Mouse (Mus musculus) layer of hippocampus, adult 2 months (tissue): ENCODE measurements around the gene Nudt15. TPM values are rescaled to one million over a fixed set of nuclear protein-coding genes. Genes with fewer than 3 reads are reported as not detected.

ENCODE experiments used
- DNase-seq, 2 experiments: peaks; one replicate each; pipeline ENCODE4 v3.0.0; 2022; ENCODE audit warnings: low spot score in 2 of 2
- H3K27ac ChIP-seq: fragments of 200-600 bp; 2 replicates; pipeline ENCODE4 v1.8.1; 2022
- H3K4me3 ChIP-seq: fragments of 200-600 bp; 2 replicates; pipeline ENCODE4 v1.8.1; 2022; ENCODE audit warnings: mild to moderate bottlenecking
- CTCF ChIP-seq: fragments of 200-600 bp; conservative IDR thresholded peaks from 2 replicates; pipeline ENCODE4 v1.8.1; 2022; ENCODE audit warnings: antibody characterized with exemption, mild to moderate bottlenecking, moderate library complexity
- total RNA-seq, 2 experiments: library from RNA; stranded (reverse); gene quantifications; 2 replicates each; pipeline ENCODE4 v1.2.3; 2021

Gene Nudt15
- total RNA-seq, 2 experiments from 2014 or later = 4.8 to 7.7 TPM

DNA sequence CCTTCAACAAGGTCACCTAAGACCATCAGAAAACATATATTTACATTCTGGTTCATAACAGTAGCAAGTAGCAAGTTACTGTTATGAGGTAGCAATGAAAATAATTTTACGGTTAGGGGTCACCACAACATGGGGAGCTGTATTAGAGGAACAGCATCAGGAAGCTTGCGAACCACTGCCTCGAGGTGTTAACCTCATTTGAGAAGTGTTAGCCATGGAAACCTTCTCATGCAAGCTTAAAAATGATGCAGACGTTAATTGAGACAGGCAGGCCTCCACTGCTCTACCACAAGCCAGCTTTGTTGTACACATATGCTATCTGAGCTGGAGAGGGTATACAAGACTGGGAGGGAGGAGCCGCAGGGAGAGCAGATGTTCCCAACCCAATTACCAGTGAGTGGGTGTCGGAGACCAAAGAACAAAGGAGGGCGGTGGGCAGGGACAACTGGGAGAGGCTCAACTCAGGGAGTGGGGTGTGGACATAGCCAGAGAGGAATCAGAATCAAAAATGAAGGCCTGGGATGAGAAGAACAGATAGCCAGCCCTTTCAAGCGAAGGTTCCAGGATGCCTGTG lies 71.6 kb downstream of the Nudt15 start:
- Histone ChIP-seq H3K4me3 (no peak overlapping the region), H3K27ac (peak overlapping the region; percentile 73)
- TF ChIP-seq CTCF = no peak
- DNase-seq = peak in 1 of 2 experiments; percentile 23

GRCm38 (mm10) chr14:73475506-73475905 lies 72.5 kb downstream of the Nudt15 start:
- TF ChIP-seq CTCF = no peak
- Histone ChIP-seq H3K27ac (peak overlapping the region; percentile 73), H3K4me3 (no peak overlapping the region)
- no peak for DNase-seq

DNA sequence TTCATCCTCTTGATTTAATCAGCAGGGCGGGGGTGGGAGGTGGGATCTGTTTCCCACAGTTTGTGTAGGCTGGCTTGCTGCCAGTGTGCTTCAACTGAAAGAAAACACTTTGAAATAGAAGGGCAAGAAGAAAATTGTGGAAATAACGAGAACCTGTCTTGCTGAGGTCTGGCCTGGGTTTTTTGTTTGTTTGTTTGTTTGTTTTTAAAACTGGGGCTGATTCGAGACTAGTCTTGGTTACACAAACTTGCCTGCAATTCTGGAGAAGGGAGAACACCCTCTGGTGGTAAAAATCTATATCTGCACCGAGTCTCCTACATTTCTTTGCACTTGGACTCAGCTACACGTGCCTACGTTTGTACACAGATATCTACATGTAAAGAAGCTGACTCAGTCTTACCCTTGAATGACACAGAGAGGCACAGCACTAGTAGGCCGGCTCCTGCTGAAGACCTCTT lies 73.4 kb downstream of the Nudt15 start:
- H3K4me3 ChIP-seq = no peak overlapping the region
- DNase-seq = peak; percentile 50 to 53
- H3K27ac ChIP-seq = peak overlapping the region; percentile 73
- TF ChIP-seq CTCF = peak; percentile 84

DNA sequence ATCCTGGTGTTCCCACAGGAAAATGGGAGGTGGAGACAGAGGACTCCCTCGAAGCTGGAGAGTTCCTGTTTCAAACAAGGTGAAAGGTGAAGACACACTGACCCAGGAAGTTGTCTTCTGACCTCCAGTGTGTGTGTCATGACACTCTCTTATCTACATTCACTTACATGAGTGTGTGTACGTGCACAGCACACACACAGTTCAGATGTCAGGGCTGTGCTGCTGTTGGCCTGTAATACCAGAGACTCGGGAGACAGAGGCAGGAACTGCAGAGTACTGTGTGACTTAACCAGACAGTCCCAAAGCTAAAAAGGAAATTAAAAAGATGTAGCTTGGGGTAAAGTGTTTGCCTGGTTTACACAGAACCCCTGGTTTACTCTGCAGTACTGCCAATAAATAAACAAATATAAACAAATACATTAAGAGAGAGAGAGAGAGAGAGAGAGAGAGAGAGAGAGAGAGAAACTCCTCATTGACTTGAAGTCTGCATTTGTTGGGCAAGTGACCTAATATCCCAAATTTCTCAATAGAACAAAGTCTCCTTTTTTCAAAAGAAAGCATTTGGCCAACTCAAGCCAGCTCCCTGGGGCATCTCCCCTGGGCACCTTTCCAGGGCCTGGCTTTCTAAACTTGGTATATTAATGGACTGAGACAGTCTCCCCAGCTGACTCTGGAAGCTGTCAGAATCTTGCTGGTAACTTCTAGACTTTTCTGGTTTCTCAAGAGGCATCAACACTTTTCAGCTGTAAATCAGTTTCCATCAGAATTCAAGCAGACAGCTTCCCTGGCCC lies 74.2 kb downstream of the Nudt15 start:
- Histone ChIP-seq H3K27ac (peak overlapping the region; percentile 73), H3K4me3 (no peak overlapping the region)
- no peak for TF ChIP-seq CTCF
- peak; percentile 38 to 49 for DNase-seq

DNA sequence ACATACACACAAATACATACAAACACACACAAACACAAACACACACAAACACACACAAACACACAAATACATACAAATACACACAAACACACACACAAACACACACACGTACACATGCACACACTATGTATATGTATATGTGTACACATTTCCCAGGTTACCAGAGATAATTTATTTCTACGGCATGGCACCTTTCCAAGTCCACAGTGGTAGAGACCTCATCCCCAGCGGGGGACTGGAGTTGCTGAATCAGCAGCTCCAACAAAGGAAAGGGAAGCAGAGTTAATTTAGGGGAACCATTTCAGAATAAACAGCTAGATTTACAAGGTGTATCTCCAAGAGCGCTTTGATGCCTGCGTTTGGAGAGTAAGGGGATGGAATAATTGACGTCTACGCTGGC lies 75.8 kb downstream of the Nudt15 start:
- DNase-seq = no peak
- Histone ChIP-seq H3K27ac (no peak overlapping the region), H3K4me3 (no peak overlapping the region)
- no peak for TF ChIP-seq CTCF

DNA sequence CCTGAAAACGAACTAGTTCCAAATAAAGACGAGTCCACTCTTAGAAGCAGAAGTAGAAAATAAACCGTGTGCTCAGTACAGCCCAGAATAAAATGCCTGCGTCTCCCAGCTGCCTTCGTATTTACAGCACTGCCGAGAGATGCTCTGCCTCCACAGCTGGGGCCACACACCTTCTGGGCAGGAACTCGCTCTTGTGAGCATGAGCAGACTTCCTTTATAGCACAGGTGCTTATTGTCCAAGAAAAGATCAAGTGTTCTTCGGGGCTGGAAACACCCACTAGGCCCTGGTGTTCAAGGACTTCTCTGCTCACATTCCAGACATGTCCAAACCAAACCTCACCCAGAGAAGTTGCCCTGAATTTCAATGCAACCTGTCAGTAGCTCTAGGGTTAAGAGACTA lies 77.4 kb downstream of the Nudt15 start:
- no peak for DNase-seq
- Histone ChIP-seq H3K27ac (peak overlapping the region; percentile 67; the same call in 1 of the 2 replicates), H3K4me3 (no peak overlapping the region)
- TF ChIP-seq CTCF = no peak

DNA sequence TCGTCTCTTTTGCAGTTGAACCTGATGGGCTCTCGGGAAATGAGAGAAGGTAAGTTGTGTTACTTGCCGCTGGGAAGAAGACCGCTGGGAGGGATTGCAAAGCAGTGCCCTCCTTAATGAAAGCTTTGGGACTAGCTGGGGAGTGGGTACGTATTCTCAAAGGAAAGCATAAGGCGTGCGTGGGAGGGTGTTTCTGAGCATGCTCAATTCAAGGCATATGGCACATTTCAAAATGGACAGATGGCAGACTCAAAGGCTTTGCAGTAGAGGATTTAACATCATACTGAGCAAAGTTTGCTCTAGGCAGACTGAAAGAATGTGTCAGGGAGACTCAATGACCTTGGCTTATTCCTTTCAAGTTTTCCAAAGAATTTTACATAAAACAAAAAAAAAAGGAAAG lies 78.5 kb downstream of the Nudt15 start:
- DNase-seq = peak; percentile 85 to 89
- Histone ChIP-seq H3K27ac (peak overlapping the region; percentile 84), H3K4me3 (no peak overlapping the region)
- no peak for TF ChIP-seq CTCF

Other genes with a start within 250 kb of the Nudt15 start
- gene Rb1, start 222.4 kb downstream of the Nudt15 start, total RNA-seq = 10 to 100 TPM; 32.0 to 40.5 TPM
- 1,000 to 10,000 TPM in 1 of 2 experiments, 100 to 1,000 TPM in 1; 989 to 1,035 TPM for gene Itm2b, start 163.0 kb downstream of the Nudt15 start, total RNA-seq
- 10 to 100 TPM; 31.7 to 35.4 TPM for gene Med4, start 38.2 kb downstream of the Nudt15 start, total RNA-seq
- gene Sucla2, start 22.9 kb downstream of the Nudt15 start, total RNA-seq = 100 to 1,000 TPM; 151 to 152 TPM
- not detected for gene Gm21750, start 113.0 kb upstream of the Nudt15 start, total RNA-seq